Mouse (Mus musculus) megakaryocyte, adult 5-6 weeks (primary cell): ENCODE results near the gene Cyp2d22. TPM values are rescaled to one million over a fixed set of nuclear protein-coding genes. Genes with fewer than 3 reads are reported as not detected.
A peak's percentile ranks its signal among the peaks of the same experiment; 100 is the strongest.
"Not testable (repeated sequence)": the region's sequence is repeated elsewhere in the genome, so short reads cannot be mapped to it uniquely, and the experiment has no call there.

Source experiments
- ATAC-seq: 2 replicates; pipeline ENCODE4 v1.8.0; 2016; ENCODE audit warnings: mild to moderate bottlenecking, inconsistent platforms; ENCODE audit not compliant: poor library complexity, severe bottlenecking
- total RNA-seq, 2 experiments: library from RNA; stranded (forward) in 1 of 2; stranded (reverse) in 1 of 2; fragments of 153-499, 151-499 nt in 1 of 2; fragments of 221-1000, 200-1000 nt in 1 of 2; gene quantifications; 2 replicates each; pipeline versions ENCODE4 v1.2.3 to v1.2.4; 2015 to 2017

The Cyp2d22 gene
- total RNA-seq, 2 experiments from 2014 or later, result 0.37 TPM; not detected in 1

DNA sequence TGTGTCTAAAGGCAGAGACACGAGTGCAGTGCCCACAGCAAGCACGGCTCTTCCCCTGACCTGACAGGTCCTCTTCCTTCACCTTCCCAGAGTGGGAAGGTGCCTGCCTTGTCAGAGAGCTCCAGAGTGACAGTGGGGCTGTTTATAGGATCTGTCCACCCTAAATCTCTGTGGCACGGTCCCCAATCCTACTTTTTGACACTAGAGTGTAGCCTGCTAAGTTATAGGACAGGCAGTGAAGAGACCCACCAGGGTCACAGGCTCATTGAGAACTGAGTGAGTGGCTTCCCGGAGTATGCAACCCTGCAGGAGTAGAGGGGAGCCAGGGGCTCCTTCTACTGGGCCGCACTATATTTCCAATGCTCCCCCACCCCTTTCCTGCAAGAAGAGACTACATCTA, 2.4 kb downstream of the Cyp2d22 start:
- no peak for ATAC-seq

DNA sequence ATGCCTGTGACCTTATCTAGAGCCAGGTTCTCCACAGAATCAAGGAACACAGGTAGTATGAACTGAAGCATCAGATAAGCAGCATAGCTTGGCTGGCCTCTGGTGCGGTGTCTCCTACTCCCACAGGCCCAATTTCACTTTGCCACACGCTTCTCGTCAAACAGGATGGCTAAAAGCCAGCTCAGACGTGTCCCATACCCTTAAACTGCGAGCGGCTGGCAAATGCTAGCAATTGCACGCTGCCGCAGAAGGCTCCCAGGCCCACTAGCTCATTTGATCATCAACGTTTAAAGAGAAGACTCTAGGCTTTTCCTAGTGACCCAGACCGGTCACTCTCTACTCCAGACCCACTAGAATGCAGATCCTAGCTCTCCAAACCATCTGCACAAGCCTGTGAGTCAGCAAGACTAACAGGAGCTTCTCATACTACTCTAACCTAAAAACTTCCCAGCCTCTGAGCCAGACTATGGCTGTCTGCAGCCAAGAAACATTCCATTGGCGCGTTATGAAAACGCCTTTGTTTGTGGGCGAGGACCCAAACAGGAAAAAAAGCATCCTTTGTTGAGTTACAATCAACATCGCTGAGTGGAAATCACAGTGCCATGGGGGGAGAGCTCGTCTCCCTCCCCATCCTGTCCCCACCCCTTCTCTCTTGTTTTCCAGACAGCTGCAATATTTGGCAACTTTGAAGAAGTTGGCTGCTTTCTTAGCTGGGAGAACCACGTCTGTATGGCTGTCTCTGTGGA, 3.5 kb downstream of the Cyp2d22 start:
- no peak for ATAC-seq

DNA sequence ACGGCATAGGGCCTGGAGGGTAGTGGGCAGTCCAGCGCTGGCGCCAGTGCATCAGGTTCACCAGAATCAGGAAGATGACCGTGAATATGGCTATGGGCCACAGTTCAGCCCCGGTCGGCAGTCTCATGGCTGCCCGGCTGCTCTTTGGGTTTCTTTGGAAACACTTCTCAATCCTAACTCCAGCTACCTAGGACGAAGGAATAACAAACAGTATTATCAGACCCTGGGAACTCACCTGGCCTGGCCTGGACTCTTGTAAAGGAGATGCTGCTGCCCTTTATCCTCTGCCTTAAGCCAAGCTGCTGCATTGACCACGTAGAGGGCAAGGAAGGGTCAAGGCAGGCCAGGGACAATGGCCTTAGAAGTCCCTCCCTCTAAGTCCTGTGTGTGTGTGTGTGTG, 4.2 kb downstream of the Cyp2d22 start:
- no peak for ATAC-seq

DNA sequence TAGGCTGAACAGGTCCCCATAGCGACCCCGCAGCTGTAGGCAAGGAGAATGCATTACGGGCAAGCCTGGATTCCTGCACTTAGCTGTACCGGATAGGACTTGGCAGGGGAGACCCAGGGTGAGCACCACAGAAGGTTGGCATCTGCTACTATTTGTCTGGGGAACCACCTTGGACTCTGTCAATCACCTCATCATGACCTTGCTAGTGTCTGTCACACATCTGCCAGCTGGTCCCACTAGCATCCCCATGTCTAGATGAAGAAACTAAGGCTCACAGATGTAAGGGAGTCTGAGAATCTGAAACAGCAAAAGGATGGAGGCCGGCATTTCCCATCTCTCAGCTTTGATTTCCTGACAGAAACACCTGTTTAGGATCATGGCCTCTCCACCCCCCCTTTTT, 5.6 kb downstream of the Cyp2d22 start:
- no peak for ATAC-seq

DNA sequence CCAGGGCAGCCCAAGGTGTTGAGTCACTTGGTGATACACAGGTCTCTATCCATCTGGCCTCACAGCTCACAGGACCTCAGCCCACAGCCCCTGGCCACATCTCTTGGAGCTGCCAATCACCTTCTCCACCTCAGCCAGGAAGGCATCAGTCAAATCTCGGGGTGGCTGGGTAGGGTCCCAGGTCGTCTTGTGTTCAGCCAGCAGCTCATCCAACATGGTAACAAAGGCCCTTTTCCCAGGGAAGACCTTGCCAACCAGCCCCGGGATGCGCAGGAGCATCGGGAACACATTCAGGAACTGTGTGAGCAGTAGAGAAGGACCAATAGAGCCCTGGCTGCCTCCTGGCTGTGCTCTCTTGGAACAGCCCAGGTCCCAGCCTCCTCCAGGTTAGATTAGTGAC, 7.1 kb downstream of the Cyp2d22 start:
- ATAC-seq, result no peak

DNA sequence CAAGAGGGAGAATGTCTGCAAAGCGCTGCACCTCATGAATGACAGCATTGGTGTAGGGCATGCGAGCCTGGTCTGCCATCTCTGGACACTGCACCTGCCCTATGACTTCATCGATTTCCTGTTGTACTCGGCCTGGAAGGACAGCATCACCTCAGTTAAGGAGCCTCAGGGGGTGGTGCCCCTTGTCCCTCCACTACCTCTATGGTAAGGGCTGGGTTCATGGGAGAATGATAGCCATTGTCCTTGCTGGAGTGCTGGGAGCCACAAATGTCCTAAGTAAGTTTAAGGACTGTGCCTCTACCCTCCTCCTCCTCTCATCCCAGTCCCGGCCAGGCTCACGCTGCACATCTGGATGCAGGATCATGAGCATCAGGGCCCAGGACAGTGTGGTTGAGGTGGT, 7.6 kb downstream of the Cyp2d22 start:
- no peak for ATAC-seq

DNA sequence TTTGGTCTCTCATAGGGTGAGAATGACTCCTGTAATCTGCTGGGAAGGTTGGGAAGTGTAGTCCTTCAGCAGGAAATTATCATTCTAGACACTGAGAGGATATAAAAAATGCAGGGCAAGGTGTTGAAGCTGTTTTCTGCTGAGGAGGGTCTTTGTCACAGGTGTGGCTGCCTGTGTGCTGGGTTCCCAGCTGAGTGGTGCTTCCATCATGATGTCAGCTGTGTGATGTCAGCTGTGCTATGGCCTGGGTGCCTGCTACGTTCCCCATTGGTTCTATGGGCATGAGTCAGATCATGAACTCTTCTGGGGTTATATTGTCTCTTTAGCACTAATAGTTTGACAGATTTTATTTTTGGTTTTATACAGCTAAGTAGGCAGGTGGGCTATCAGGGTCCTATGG, 11.2 kb downstream of the Cyp2d22 start:
- no peak for ATAC-seq

DNA sequence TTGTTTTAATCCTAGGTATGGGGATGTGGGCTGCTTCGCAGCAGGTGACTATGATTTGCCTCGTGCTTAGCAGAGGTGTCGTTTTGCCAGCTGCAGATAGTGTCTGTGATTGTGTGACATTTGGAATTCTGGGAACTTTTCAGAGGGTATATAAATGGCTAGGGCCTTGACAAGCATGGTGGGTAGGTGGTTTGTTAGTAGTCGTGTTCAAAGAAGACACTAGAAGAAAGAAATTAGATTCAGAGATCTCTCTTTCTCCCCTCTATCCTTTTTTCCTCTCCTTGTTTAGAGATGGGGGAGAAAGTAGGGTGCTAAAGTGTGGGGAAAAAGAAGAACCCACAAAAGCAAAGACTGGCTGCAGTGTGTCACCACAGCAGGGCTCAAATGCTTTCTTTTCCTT, 11.9 kb downstream of the Cyp2d22 start:
- ATAC-seq, result no peak

DNA sequence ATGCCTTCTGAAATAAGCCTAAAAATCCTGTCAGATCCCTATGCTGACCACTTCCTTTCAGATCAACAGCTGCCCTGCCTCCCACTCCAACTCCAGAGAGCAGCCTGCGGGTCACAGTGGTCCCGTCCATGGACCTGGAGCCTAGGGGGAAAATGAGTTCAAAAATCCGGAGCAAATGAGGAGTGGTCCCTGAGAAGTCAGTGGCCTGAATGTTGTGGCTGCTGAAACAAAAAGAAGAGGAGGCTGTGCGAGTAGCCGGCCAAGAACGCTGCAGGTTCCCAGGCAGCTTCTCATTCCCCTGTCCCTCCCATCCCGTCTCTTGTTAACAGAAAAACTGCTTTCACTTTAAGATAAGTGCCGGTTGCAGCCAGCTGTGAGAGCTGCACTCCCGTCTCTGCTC, 15.5 kb downstream of the Cyp2d22 start:
- not testable (repeated sequence) for ATAC-seq

DNA sequence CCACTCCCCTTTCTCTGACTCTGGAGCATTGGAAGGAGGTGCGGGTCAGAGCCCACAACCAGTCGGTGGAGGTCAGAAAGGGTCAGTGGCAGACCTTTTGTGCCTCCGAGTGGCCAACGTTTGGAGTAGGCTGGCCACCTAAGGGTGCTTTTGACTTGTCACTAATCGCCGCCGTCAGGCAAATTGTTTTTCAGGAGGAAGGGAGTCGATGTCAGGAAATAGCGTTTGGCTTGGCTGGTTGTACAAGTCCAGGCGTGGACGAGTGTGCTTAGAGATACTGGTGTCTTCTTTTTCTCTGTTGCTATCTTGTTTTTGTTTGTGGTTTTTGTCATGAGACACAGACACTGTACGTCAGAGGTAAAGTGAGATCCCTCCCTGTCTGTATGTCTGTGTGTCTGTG, 16.3 kb downstream of the Cyp2d22 start:
- ATAC-seq, result not testable (repeated sequence)

DNA sequence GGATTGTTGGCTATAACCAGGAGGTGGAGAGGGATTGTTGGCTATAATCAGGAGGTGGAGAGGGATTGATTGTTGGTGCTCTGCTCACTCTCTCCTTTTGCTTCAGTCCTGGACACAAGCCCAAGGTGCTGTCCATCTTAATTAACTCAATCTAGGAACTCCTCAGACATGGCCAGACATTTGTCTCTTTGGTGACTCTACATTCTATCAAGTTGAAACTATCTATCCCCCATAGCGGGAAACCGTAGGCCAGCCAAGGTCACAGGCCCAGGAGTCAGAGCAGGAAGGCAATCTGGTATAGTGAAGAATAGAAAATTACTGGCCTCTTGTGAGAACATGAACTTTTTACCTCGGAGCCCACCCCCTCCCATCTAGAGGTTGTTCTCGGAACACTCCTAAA, 17.8 kb downstream of the Cyp2d22 start:
- no peak for ATAC-seq

DNA sequence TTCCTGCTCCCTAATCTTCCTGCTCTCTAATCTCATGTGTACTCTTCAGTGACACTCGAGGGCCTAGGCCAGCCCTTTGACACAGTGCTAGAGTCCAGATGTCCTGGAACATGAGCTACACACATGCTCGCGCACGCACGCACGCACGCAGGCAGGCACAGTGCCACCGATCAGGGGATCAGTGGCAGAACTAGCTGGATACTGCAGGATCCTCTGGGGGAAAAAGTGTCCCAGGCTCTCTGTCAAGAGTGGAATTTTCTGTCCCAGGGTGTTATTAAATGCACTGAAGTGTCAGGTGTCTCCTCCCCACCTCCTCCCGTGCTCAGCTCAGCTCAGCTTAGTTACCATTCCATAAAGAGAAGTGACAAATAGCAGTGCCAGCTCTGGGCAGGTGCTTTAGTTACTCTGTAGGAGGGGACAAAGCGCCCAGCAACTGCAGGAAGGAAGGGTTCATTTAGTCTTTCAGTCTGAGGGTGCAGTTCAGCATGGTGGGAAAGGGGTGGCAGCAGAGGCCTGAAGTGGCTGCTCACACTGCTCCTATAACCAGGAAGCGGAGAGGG, 18.5 kb downstream of the Cyp2d22 start:
- ATAC-seq, result no peak

DNA sequence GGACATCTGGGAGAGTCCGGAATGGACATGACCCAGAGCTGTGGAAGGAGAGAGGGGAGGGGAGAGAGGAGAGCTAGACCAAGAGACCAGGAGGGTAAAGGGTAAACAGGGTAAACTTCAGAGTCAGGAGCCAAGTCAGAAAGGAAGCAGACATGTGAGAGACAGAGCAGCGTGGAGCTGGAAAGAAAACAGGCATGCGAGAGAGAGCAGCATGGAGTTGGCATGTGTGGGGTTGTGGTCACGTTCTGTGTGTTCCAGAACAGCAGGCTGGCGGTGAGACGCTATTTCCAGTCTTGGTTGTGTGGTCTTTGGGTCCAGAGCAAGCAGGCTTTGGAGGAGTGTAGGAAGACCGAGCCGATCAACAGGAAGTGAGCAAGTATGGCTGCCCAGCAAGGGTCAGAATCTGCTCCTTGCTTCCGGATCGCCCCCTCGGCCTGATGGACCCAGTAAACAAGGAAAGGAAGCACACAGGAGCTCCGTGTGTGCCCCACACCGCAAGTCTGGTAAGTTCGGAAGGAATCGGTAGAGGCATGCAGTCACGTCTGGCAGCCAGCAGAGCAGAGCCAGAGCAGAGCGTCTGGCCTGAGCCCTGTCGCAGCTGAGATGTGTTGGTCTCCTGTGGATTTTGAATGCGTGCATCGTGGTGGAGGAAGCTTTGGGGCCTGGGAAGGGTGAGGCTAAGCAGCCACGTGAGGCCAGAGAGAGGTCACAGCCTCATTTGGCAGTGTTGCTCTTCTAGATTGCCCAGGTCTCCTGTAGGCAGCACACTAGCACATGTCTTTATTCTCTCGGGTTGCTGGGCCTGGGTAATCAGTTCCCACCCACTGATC, 21.4 kb downstream of the Cyp2d22 start:
- ATAC-seq, result no peak

DNA sequence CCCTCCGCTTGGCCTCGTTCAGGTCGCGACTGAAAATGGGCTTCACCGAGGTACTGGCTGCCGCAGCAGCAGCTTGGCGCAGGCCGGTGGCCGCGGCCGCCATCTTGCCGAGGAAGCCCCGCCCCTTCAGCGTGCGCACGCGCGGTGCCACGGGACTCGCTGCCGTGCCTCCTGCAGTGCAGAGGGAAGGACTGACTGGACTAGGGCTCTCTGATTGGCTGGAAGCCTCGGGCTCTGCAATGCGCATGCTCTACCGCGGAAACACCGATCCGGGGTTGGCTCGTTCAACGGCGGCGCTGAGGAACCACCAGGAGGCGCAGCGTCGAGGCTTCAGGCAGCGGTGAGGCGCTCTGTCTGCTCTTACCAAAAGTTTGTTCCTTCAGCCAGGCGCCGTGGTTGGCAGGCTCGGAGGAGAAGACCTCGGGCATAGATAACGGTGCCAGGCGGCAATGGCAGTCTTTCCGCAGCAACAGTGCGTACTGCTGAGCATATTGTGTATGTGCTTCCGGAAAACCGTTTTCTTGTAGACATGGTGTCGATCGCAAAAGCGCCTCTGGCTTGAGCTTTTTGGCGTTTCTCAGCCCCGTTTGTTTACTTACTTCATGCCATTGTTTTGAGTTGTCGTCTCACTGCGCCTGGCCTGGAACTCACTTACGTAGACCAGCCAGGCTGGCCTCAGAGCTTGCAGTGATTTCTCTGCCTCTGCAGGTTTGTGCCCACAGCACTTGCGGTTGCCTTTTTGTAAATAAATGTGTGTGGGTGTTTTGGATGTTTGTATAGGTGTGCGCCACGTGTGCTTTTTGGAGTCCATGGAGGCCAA, 25.7 kb downstream of the Cyp2d22 start, which contains the start of gene Ndufa6:
TSS of gene Ndufa6 (minus strand) at position 197 of the 820 bp plus-strand sequence.
- ATAC-seq, result peak; percentile 95

DNA sequence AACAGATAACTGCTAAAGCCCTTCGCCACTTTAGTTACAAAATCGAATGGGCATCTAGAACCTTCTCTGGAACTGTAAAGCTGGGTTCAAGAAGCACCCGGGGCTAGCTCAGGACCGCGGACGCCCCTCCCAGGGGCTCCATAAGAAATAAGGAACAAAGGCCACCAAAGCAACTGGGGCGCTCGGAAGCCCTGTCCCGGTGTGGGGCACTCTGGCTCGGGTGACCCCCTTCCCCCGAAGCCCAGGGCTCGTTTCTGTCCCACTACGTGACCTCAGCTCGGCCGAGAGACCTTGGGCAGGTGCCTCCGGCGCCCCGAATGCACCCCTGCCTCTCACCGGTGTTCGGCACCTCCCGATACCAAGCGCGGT, 26.3 kb downstream of the Cyp2d22 start:
- peak; percentile 19 for ATAC-seq

DNA sequence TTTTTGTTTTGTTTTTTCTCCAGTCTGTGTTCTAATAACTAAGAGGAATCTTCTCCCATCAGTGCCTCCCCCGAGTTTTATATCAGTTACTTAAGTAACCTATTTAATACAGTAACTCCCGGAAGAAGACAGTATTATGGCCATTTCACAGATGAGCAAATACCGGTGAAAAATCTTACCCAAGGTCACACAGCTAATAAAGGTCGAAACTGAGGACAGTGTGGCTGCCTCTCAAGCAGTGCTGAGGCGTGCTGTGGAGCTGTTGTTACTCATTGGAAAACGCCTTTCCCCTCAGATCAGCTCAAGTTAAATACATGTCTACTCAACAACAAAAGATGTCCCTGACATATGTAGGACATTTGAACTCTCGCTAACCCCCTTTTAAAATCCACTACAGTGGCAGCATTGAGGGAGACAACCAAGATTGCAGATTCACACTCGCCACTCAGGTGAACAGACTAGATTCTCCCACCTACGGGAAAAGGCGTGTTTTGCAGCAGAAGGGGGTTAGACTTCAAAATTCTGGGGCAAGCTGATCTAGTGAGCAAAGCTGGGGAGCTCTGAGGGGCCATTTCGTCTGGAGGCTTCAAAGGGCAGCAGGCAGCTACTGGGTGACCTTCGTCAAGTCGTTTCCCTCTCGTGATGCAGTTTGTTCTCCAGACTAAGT, 26.8 kb downstream of the Cyp2d22 start:
- no peak for ATAC-seq

DNA sequence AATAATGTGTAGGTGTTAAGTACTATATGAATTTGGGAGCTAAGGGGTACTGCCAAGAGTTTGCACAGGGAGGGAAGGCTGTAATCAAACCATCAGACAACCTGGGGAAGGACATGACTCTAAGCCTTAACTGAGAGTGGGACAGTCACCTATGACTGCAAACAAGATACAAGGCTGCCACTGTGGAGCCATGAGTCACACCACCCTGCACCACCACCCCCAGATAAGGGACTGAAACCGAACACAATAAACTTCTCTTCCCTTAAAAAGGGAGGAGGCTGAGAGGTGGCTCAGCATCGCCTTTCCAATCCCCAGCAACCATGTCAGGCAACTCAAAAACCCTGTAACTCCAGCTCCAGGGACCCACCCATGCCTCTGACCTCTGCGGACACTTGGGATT, 28.6 kb downstream of the Cyp2d22 start:
- ATAC-seq, result no peak

DNA sequence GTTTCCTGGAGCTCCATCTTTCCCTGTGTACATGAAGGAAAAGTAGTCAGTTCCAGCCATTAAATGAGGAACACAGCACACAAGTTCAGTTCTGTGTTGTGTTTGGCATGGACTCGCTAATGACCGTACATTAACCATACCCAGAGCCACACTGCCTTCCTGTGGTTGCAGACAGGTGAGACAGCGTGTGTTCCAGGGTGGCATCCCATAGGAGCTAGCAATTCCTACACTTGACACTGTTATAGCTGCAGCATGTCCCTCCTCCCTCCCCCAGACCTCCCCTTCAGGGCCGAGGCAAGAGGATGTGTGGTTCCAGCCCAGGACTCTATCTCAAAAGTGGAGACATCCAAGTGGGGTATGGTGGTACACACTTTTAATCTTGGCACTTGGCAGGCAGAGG, 29.7 kb downstream of the Cyp2d22 start:
- no peak for ATAC-seq

DNA sequence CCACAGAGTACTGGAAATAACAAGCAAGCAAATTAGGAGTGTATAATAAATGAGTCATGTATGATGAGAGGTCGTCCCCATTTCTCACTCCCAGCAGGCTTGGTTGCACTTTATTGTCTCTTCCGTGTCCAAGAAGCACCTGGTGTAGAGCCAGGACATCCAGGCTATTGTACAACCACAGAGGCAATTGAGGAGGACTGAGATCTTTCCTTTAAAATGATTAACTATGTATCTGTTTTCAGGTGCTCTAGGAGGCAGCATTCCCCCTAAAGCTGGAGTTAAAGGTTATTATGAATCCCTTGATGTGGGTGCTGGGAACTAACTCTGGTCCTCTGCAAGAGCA, 31.1 kb downstream of the Cyp2d22 start:
- ATAC-seq, result no peak

DNA sequence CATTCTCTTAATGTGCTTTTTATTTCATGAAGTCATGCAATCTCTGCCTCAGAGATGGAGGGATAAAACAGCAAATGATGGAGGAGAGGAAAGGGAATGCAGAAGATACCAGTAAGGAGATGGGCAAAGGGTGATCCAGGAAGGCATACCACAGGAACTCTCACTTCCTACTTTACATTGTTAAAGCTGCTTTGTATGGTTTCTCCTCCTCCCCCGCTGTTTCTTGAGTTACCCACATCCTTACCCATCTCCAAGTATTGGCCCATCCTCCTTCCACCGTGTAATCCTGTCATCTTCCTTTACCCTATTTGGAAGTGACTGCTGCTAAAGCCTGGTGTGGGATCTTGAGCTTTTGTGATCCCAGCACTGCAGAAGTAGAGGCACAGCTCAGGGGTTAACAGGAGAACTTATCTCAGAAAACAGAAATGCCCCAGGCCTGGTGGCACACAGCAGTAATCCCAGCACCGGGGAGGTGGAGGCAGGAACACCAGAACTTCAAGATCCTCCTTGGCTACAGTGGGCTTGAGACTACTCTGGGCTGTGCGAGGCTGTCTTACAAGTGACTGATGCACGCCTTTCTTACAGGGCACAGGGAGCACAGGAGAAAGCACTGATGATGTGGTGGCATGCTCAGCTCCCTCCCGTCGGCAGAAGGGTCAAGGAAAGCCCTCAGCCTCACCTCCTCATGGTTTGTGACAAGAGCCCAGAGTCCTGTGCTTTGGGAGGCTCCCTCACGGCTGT, 31.6 kb downstream of the Cyp2d22 start:
- ATAC-seq, result peak; percentile 11; the same call in 1 of the 2 replicates
